ENCODE assay signal across 12 mouse cellular contexts in genomic region chr15:102407681-102408557, GRCm38 (mm10). TPM values are rescaled to one million over a fixed set of nuclear protein-coding genes. Genes with fewer than 3 reads are reported as not detected.
DNase-seq lines count a peak whose midpoint lies in the region; ATAC-seq and TF ChIP-seq lines count a peak whose summit lies in the region.
"Had no signal": no experiment of that assay in that cellular context is flagged by ENCODE, and none has a peak within 500 bp of the region (broad histone marks: within the 10 kb centered on the region; RNA-seq: fewer than 3 reads in every experiment).

No protein-coding gene starts in this region.

- H3K27me3 ChIP-seq in forebrain, embryonic 10.5 days (ENCODE audit: poor library complexity, severe bottlenecking): no peaks in the 10 kb centered on the region
- no peaks in the 10 kb centered on the region for H3K27me3 ChIP-seq in forebrain, embryonic 16.5 days (replicated peaks; ENCODE audit: control insufficient read depth, insufficient read depth, low read length)
- H3K27me3 ChIP-seq in embryonic facial prominence, embryonic 12.5 days: no peaks in the 10 kb centered on the region
- H3K27me3 ChIP-seq in liver, embryonic 14.5 days (ENCODE audit: control insufficient read depth, insufficient read depth, low read length): no peaks in the 10 kb centered on the region

- H3K4me1 ChIP-seq in forebrain, embryonic 10.5 days: peaks cover 55% of the 10 kb centered on the region
- H3K4me1 ChIP-seq in forebrain, embryonic 16.5 days (replicated peaks; ENCODE audit: control insufficient read depth, insufficient read depth, low read length): peaks cover 40% of the 10 kb centered on the region
- peaks cover 32% of the 10 kb centered on the region for H3K4me1 ChIP-seq in embryonic facial prominence, embryonic 12.5 days
- H3K4me1 ChIP-seq in liver, embryonic 14.5 days (replicated peaks; ENCODE audit: control insufficient read depth in 2 of 2, insufficient read depth in 2 of 2, low read length in 1 of 2): peaks cover 17 to 20% of the 10 kb centered on the region in 2 experiments

- H3K4me3 ChIP-seq in forebrain, embryonic 10.5 days: peak overlapping the region; percentile 34; the same call in 1 of the 2 replicates
- no peak overlapping the region for H3K4me3 ChIP-seq in forebrain, embryonic 16.5 days (replicated peaks; ENCODE audit: low read length)
- H3K4me3 ChIP-seq in left cerebral cortex, adult 2 months: no peak overlapping the region
- no peak overlapping the region; the same call in 1 of the 2 replicates for H3K4me3 ChIP-seq in embryonic facial prominence, embryonic 12.5 days
- H3K4me3 ChIP-seq in liver, embryonic 14.5 days (ENCODE audit: insufficient read depth in 1 of 2, low read depth in 2 of 2, low read length in 2 of 2): no peak overlapping the region

- H3K36me3 ChIP-seq in forebrain, embryonic 10.5 days (replicated peaks): peaks cover 54% of the 10 kb centered on the region
- H3K36me3 ChIP-seq in forebrain, embryonic 16.5 days (ENCODE audit: control insufficient read depth, insufficient read depth): peaks cover 32% of the 10 kb centered on the region
- H3K36me3 ChIP-seq in embryonic facial prominence, embryonic 12.5 days: peaks cover 49% of the 10 kb centered on the region
- H3K36me3 ChIP-seq in liver, embryonic 14.5 days (replicated peaks; ENCODE audit: control insufficient read depth, insufficient read depth, low read depth): peaks cover 49% of the 10 kb centered on the region

- no peak overlapping the region for H3K27ac ChIP-seq in forebrain, embryonic 10.5 days
- H3K27ac ChIP-seq in forebrain, embryonic 16.5 days (ENCODE audit: low read length): no peak overlapping the region
- H3K27ac ChIP-seq in left cerebral cortex, adult 2 months: no peak overlapping the region
- H3K27ac ChIP-seq in embryonic facial prominence, embryonic 12.5 days: no peak overlapping the region
- no peak overlapping the region for H3K27ac ChIP-seq in liver, embryonic 14.5 days

- DNase-seq in forebrain, embryonic 10.5 days (ENCODE audit: extremely low spot score, low spot score): no peak
- no peak for DNase-seq in left cerebral cortex, adult 2 months (ENCODE audit: extremely low spot score in 1 of 2, low spot score in 2 of 2)
- no peak for DNase-seq in left cerebral cortex, postnatal 25 days (ENCODE audit: low spot score in 2 of 2)
- no peak for DNase-seq in liver, embryonic 14.5 days (ENCODE audit: low read depth in 3 of 3, low spot score in 3 of 3)
- no peak for DNase-seq in gastrocnemius, postnatal 4 days (ENCODE audit: low spot score in 2 of 2)
- DNase-seq: kidney, postnatal 36 days; lung, adult 2 months; thymus, adult 2 months had no signal

- intact Hi-C loops in left cerebral cortex, adult 2 months (cut with DNase I): loop anchor here (5.0 kb wide), 1 partner anchor 109 kb away; the partner anchor contains the start of genes Map3k12 and Tarbp2
- intact Hi-C loops in left cerebral cortex, postnatal 25 days (cut with DNase I): no loop called here

- peaks cover 7% of the 10 kb centered on the region; the same call in 1 of the 2 replicates for H3K9me3 ChIP-seq in forebrain, embryonic 10.5 days
- no peaks in the 10 kb centered on the region for H3K9me3 ChIP-seq in forebrain, embryonic 16.5 days (ENCODE audit: control insufficient read depth, low read length)
- H3K9me3 ChIP-seq in embryonic facial prominence, embryonic 12.5 days: no peaks in the 10 kb centered on the region
- H3K9me3 ChIP-seq in liver, embryonic 14.5 days (ENCODE audit: control insufficient read depth, low read length): no peaks in the 10 kb centered on the region

- no peak overlapping the region for H3K9ac ChIP-seq in forebrain, embryonic 16.5 days (replicated peaks; ENCODE audit: low read depth, low read length)
- H3K9ac ChIP-seq in embryonic facial prominence, embryonic 12.5 days: no peak overlapping the region
- H3K9ac ChIP-seq in liver, embryonic 14.5 days (replicated peaks): no peak overlapping the region

- TF ChIP-seq EP300 in liver, embryonic 14.5 days (IDR thresholded peaks at IDR 0.05; ENCODE audit: low read depth): no peak

- ATAC-seq in forebrain, embryonic 16.5 days: no peak
- ATAC-seq in embryonic facial prominence, embryonic 12.5 days (ENCODE audit: insufficient number of reproducible peaks, insufficient read depth, low FRiP score, low TSS enrichment): no peak
- ATAC-seq in liver, embryonic 14.5 days (ENCODE audit: insufficient read depth): no peak
- no peak for ATAC-seq in CD4-positive, CD25-positive, alpha-beta regulatory T cell, adult 4 months

- 96% methylated on average over 10 of the region's 10 CpGs for WGBS in forebrain, embryonic 10.5 days
- 90% methylated on average over 10 of the region's 10 CpGs for WGBS in forebrain, embryonic 16.5 days
- WGBS in embryonic facial prominence, embryonic 12.5 days: 95% methylated on average over 10 of the region's 10 CpGs
- 91% methylated on average over 10 of the region's 10 CpGs for WGBS in liver, embryonic 14.5 days (ENCODE audit: insufficient replicate concordance)

- H3K4me2 ChIP-seq in forebrain, embryonic 16.5 days (ENCODE audit: low read length): no peak overlapping the region
- H3K4me2 ChIP-seq in embryonic facial prominence, embryonic 12.5 days (replicated peaks): 0 out of 2 replicates have a peak overlapping the region, but pooled peaks have one; percentile 46
- H3K4me2 ChIP-seq in liver, embryonic 14.5 days (ENCODE audit: low read depth): no peak overlapping the region; the same call in 1 of the 2 replicates

- peak; percentile 22 for TF ChIP-seq CTCF in left cerebral cortex, adult 2 months (IDR thresholded peaks at IDR 0.05)
- 0 out of 2 replicates have a peak, but pooled peaks have one; percentile 23 for TF ChIP-seq CTCF in liver, embryonic 14.5 days (IDR thresholded peaks at IDR 0.05; ENCODE audit: low read depth)

RNA-seq across cellular contexts. Expression of gene Sp1, which starts 2.0 kb away (rescaled TPM):
- 9.7 and 9.9 TPM in 2 replicates for polyA plus RNA-seq in forebrain, embryonic 10.5 days (2016; fragmentation: Nextera tagmentation; extraction: Ambion mirVana)
- polyA plus RNA-seq in forebrain, embryonic 16.5 days (2015; fragmentation: Nextera tagmentation; extraction: Ambion mirVana): 5.0 and 5.9 TPM in 2 replicates
- total RNA-seq in left cerebral cortex, adult 2 months (2021): 10 to 100 TPM; 26.8 to 27.2 TPM
- 10 to 100 TPM; 24.3 to 27.0 TPM for total RNA-seq in left cerebral cortex, postnatal 25 days (2021)
- 12.0 TPM in 2 replicates for polyA plus RNA-seq in embryonic facial prominence, embryonic 12.5 days (2016; fragmentation: Nextera tagmentation; extraction: Ambion mirVana)
- 9.2 and 9.5 TPM in 2 replicates for polyA plus RNA-seq in liver, embryonic 14.5 days (2012; rRNA removed)
- polyA plus RNA-seq in liver, embryonic 14.5 days (2014; fragmentation: Nextera tagmentation; extraction: Ambion mirVana): 5.0 and 5.4 TPM in 2 replicates
- 10 to 100 TPM; 54.9 to 69.9 TPM for total RNA-seq in gastrocnemius, postnatal 4 days (2021)
- polyA plus RNA-seq in CD4-positive, CD25-positive, alpha-beta regulatory T cell, adult 4 months (2017; shearing (Covaris generic)): 10 to 100 TPM; 19.0 to 22.2 TPM

RNA-seq across cellular contexts. Expression of gene Amhr2, which starts 37.2 kb away (rescaled TPM):
- polyA plus RNA-seq in forebrain, embryonic 10.5 days (2016; fragmentation: Nextera tagmentation; extraction: Ambion mirVana): 0.33 TPM in 1 of 2 replicates, not detected in the other
- 0.32 and 0.58 TPM in 2 replicates for polyA plus RNA-seq in forebrain, embryonic 16.5 days (2015; fragmentation: Nextera tagmentation; extraction: Ambion mirVana)
- 1 to 10 TPM in 1 of 2 experiments, under 1 TPM in 1; 0.98 to 3.2 TPM for total RNA-seq in left cerebral cortex, adult 2 months (2021)
- total RNA-seq in left cerebral cortex, postnatal 25 days (2021): 1 to 10 TPM in 1 of 2 experiments, under 1 TPM in 1; 0.62 to 2.4 TPM
- 0.13 and 0.60 TPM in 2 replicates for polyA plus RNA-seq in embryonic facial prominence, embryonic 12.5 days (2016; fragmentation: Nextera tagmentation; extraction: Ambion mirVana)
- 0.05 and 0.06 TPM in 2 replicates for polyA plus RNA-seq in liver, embryonic 14.5 days (2012; rRNA removed)
- 0.11 and 0.23 TPM in 2 replicates for polyA plus RNA-seq in liver, embryonic 14.5 days (2014; fragmentation: Nextera tagmentation; extraction: Ambion mirVana)
- 1 to 10 TPM; 3.6 to 3.9 TPM for total RNA-seq in gastrocnemius, postnatal 4 days (2021)
- under 1 TPM; 0.63 to 0.71 TPM for polyA plus RNA-seq in CD4-positive, CD25-positive, alpha-beta regulatory T cell, adult 4 months (2017; shearing (Covaris generic))
- polyA plus RNA-seq: neural tube, embryonic 11.5 days had no signal

RNA-seq across cellular contexts. Expression of gene Sp7, which starts 40.9 kb away (rescaled TPM):
- 0.25 and 0.42 TPM in 2 replicates for polyA plus RNA-seq in forebrain, embryonic 10.5 days (2016; fragmentation: Nextera tagmentation; extraction: Ambion mirVana)
- 0.38 and 1.1 TPM in 2 replicates for polyA plus RNA-seq in forebrain, embryonic 16.5 days (2015; fragmentation: Nextera tagmentation; extraction: Ambion mirVana)
- under 1 TPM; 0.27 to 0.61 TPM for total RNA-seq in left cerebral cortex, adult 2 months (2021)
- under 1 TPM; 0.41 to 0.66 TPM for total RNA-seq in left cerebral cortex, postnatal 25 days (2021)
- 8.5 and 9.4 TPM in 2 replicates for polyA plus RNA-seq in embryonic facial prominence, embryonic 12.5 days (2016; fragmentation: Nextera tagmentation; extraction: Ambion mirVana)
- polyA plus RNA-seq in liver, embryonic 14.5 days (2012; rRNA removed): 0.01 and 0.07 TPM in 2 replicates
- 0.04 TPM in 1 of 2 replicates, not detected in the other for polyA plus RNA-seq in liver, embryonic 14.5 days (2014; fragmentation: Nextera tagmentation; extraction: Ambion mirVana)
- under 1 TPM; 0.18 to 0.22 TPM for total RNA-seq in gastrocnemius, postnatal 4 days (2021)
- not detected for polyA plus RNA-seq in CD4-positive, CD25-positive, alpha-beta regulatory T cell, adult 4 months (2017; shearing (Covaris generic))

RNA-seq across cellular contexts. Expression of gene Prr13, which starts 50.9 kb away (rescaled TPM):
- 70.7 and 74.6 TPM in 2 replicates for polyA plus RNA-seq in forebrain, embryonic 10.5 days (2016; fragmentation: Nextera tagmentation; extraction: Ambion mirVana)
- 79.0 and 80.9 TPM in 2 replicates for polyA plus RNA-seq in forebrain, embryonic 16.5 days (2015; fragmentation: Nextera tagmentation; extraction: Ambion mirVana)
- 10 to 100 TPM; 46.1 to 47.6 TPM for total RNA-seq in left cerebral cortex, adult 2 months (2021)
- 10 to 100 TPM; 35.8 to 42.0 TPM for total RNA-seq in left cerebral cortex, postnatal 25 days (2021)
- polyA plus RNA-seq in embryonic facial prominence, embryonic 12.5 days (2016; fragmentation: Nextera tagmentation; extraction: Ambion mirVana): 59.0 and 59.8 TPM in 2 replicates
- 69.0 and 84.6 TPM in 2 replicates for polyA plus RNA-seq in liver, embryonic 14.5 days (2012; rRNA removed)
- 111 and 117 TPM in 2 replicates for polyA plus RNA-seq in liver, embryonic 14.5 days (2014; fragmentation: Nextera tagmentation; extraction: Ambion mirVana)
- total RNA-seq in gastrocnemius, postnatal 4 days (2021): 10 to 100 TPM; 15.2 to 18.7 TPM
- polyA plus RNA-seq in CD4-positive, CD25-positive, alpha-beta regulatory T cell, adult 4 months (2017; shearing (Covaris generic)): 1,000 to 10,000 TPM; 1,029 to 1,286 TPM

RNA-seq across cellular contexts. Expression of gene Aaas, which starts 57.3 kb away (rescaled TPM):
- polyA plus RNA-seq in forebrain, embryonic 10.5 days (2016; fragmentation: Nextera tagmentation; extraction: Ambion mirVana): 141 and 144 TPM in 2 replicates
- 42.0 and 44.7 TPM in 2 replicates for polyA plus RNA-seq in forebrain, embryonic 16.5 days (2015; fragmentation: Nextera tagmentation; extraction: Ambion mirVana)
- total RNA-seq in left cerebral cortex, adult 2 months (2021): 10 to 100 TPM; 14.3 to 18.9 TPM
- 10 to 100 TPM; 14.0 to 16.6 TPM for total RNA-seq in left cerebral cortex, postnatal 25 days (2021)
- polyA plus RNA-seq in embryonic facial prominence, embryonic 12.5 days (2016; fragmentation: Nextera tagmentation; extraction: Ambion mirVana): 78.4 and 89.3 TPM in 2 replicates
- 31.0 and 33.7 TPM in 2 replicates for polyA plus RNA-seq in liver, embryonic 14.5 days (2012; rRNA removed)
- polyA plus RNA-seq in liver, embryonic 14.5 days (2014; fragmentation: Nextera tagmentation; extraction: Ambion mirVana): 44.3 and 48.9 TPM in 2 replicates
- 10 to 100 TPM; 14.0 to 14.3 TPM for total RNA-seq in gastrocnemius, postnatal 4 days (2021)
- 10 to 100 TPM; 41.7 to 63.7 TPM for polyA plus RNA-seq in CD4-positive, CD25-positive, alpha-beta regulatory T cell, adult 4 months (2017; shearing (Covaris generic))
